Mouse (Mus musculus): ENCODE measurements around the gene Nav3. TPM values are rescaled to one million over a fixed set of nuclear protein-coding genes. Genes with fewer than 3 reads are reported as not detected.

The Nav3 gene
- total RNA-seq (2014; rRNA removed) (0.13 and 0.28 TPM in 2 replicates), polyA plus RNA-seq (2012; rRNA removed) (0.01 TPM in 1 of 2 replicates, not detected in the other)

DNA sequence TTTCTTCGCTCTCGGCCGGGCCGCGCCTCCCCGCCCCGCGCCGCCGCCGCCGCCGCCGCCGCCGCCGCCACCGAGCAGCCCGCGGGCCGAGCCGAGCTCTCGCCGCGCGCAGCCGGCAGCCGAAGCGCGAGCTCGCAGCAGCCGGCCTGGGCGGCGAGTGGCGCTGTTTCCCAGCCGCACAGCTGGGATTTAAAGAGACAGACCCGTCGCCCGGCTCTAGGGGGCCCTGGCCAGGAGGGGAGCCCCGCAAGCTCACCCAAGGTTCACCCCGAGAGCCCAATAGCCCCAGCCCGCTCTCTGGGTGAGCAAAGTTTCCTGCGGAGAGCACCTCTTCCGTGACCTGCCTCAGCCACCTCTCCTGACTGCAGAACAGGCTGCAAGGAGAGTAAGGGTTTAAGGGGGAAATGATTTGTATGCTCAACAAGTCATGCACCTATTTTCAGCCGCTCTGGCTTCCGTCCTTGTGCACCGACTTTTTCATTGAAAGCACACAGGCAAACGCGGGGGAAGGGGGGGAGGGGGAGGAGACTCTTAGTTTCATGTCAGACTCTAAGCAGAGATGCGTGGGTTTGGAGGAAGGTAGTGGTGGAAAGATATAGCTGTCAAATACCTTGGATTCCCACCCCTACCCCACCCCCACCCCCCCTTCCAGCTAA lies at the start of gene Nav3:
Gene Nav3 (minus strand): TSS at position 367 of the 656 bp plus-strand sequence.
- no peaks in the 10 kb centered on the region for H3K36me3 ChIP-seq (ENCODE audit: control insufficient read depth, insufficient read depth, low read length)
- 3% methylated on average over 43 of the region's 50 CpGs for WGBS
- no peaks in the 10 kb centered on the region for H3K79me2 ChIP-seq (ENCODE audit: control insufficient read depth, insufficient read depth, low read length)
- H3K4me3 ChIP-seq (ENCODE audit: insufficient read depth, low read depth, low read length), result peak within 1 kb of the TSS; percentile 52
- peak within 1 kb of the TSS; percentile 53 for H3K9ac ChIP-seq (ENCODE audit: low read depth, low read length)
- peaks cover 5% of the 10 kb centered on the region; the same call in 1 of the 2 replicates for H3K4me1 ChIP-seq (ENCODE audit: control insufficient read depth, insufficient read depth, low read length)
- peak; percentile 14 for DNase-seq (ENCODE audit: extremely low read depth, low read depth, low spot score)
- no peak within 1 kb of the TSS for H3K27ac ChIP-seq (replicated peaks; ENCODE audit: insufficient read depth, low read depth, low read length)
- peaks cover 8% of the 10 kb centered on the region for H3K27me3 ChIP-seq (ENCODE audit: control insufficient read depth, insufficient read depth, low read length)
- TF ChIP-seq POLR2A (IDR thresholded peaks at IDR 0.05; ENCODE audit: extremely low read depth, insufficient read depth, low read length) (no peak), CTCF (IDR thresholded peaks at IDR 0.05; ENCODE audit: low read depth, low read length) (peak; percentile 54)

DNA sequence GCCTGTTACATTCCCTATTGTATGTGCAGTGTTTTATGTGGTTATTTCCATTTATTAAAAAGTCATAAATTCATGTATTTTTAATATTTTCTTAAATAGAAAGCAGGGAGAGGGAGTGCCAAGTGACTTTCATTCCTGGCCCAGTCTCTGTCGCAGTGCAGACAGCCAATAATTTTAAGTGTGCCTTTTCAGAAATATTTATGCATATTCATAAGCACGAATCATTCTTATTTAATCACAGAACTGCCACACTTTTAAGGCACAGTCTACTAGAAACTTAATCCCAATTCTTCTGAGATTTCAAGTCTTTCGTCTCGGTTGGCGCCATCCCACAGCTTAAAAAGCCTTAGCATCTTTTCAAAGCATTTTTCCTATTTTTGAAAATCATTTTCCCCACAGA lies 29.3 kb upstream of the Nav3 start:
- Histone ChIP-seq H3K9ac (ENCODE audit: low read depth, low read length) (no peak overlapping the region), H3K4me1 (ENCODE audit: control insufficient read depth, insufficient read depth, low read length) (no peaks in the 10 kb centered on the region), H3K27me3 (ENCODE audit: control insufficient read depth, insufficient read depth, low read length) (no peaks in the 10 kb centered on the region), H3K79me2 (ENCODE audit: control insufficient read depth, insufficient read depth, low read length) (no peaks in the 10 kb centered on the region), H3K4me3 (ENCODE audit: insufficient read depth, low read depth, low read length) (no peak overlapping the region), H3K27ac (replicated peaks; ENCODE audit: insufficient read depth, low read depth, low read length) (no peak overlapping the region), H3K36me3 (ENCODE audit: control insufficient read depth, insufficient read depth, low read length) (no peaks in the 10 kb centered on the region)
- TF ChIP-seq CTCF (IDR thresholded peaks at IDR 0.05; ENCODE audit: low read depth, low read length) (no peak), POLR2A (IDR thresholded peaks at IDR 0.05; ENCODE audit: extremely low read depth, insufficient read depth, low read length) (no peak)
- whole genome bisulfite sequencing, result 88% methylated on average over 5 of the region's 5 CpGs
- no peak for DNase-seq (ENCODE audit: extremely low read depth, low read depth, low spot score)

DNA sequence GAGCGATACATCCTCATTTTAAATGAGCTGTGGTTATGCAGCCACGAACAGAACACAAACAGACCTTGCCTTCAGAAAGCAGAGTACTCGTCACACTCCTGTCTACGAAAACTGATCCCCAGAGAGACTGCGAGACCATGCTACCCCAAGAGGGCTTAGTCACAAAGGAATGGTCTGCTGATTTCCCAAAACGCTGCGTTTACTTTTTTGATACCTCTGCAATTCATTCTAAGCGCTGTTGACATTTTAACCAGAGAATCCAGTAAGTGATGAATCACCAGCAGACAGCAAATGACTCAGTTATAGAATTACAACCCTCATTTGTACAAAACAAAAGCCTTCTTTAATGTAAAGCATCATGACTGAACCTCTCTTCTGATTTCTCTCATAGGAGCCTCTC lies 28.8 kb upstream of the Nav3 start:
- WGBS, result 70% methylated on average over 8 of the region's 8 CpGs
- Histone ChIP-seq H3K4me3 (ENCODE audit: insufficient read depth, low read depth, low read length) (no peak overlapping the region), H3K9ac (ENCODE audit: low read depth, low read length) (no peak overlapping the region), H3K4me1 (ENCODE audit: control insufficient read depth, insufficient read depth, low read length) (no peaks in the 10 kb centered on the region), H3K27me3 (ENCODE audit: control insufficient read depth, insufficient read depth, low read length) (no peaks in the 10 kb centered on the region), H3K27ac (replicated peaks; ENCODE audit: insufficient read depth, low read depth, low read length) (no peak overlapping the region), H3K36me3 (ENCODE audit: control insufficient read depth, insufficient read depth, low read length) (no peaks in the 10 kb centered on the region), H3K79me2 (ENCODE audit: control insufficient read depth, insufficient read depth, low read length) (no peaks in the 10 kb centered on the region)
- no peak for TF ChIP-seq CTCF (IDR thresholded peaks at IDR 0.05; ENCODE audit: low read depth, low read length)
- no peak for TF ChIP-seq POLR2A (IDR thresholded peaks at IDR 0.05; ENCODE audit: extremely low read depth, insufficient read depth, low read length)
- DNase-seq (ENCODE audit: extremely low read depth, low read depth, low spot score), result no peak

GRCm38 (mm10) chr10:110479189-110479588 lies 23.2 kb upstream of the Nav3 start:
- no peak overlapping the region for H3K9ac ChIP-seq (ENCODE audit: low read depth, low read length)
- no peaks in the 10 kb centered on the region for H3K79me2 ChIP-seq (ENCODE audit: control insufficient read depth, insufficient read depth, low read length)
- 88% methylated on average over 3 of the region's 3 CpGs for WGBS
- no peak overlapping the region for H3K27ac ChIP-seq (replicated peaks; ENCODE audit: insufficient read depth, low read depth, low read length)
- TF ChIP-seq CTCF (IDR thresholded peaks at IDR 0.05; ENCODE audit: low read depth, low read length), result no peak
- TF ChIP-seq POLR2A (IDR thresholded peaks at IDR 0.05; ENCODE audit: extremely low read depth, insufficient read depth, low read length), result no peak
- no peaks in the 10 kb centered on the region for H3K36me3 ChIP-seq (ENCODE audit: control insufficient read depth, insufficient read depth, low read length)
- no peaks in the 10 kb centered on the region for H3K27me3 ChIP-seq (ENCODE audit: control insufficient read depth, insufficient read depth, low read length)
- DNase-seq (ENCODE audit: extremely low read depth, low read depth, low spot score), result no peak
- no peak overlapping the region for H3K4me3 ChIP-seq (ENCODE audit: insufficient read depth, low read depth, low read length)
- no peaks in the 10 kb centered on the region for H3K4me1 ChIP-seq (ENCODE audit: control insufficient read depth, insufficient read depth, low read length)

DNA sequence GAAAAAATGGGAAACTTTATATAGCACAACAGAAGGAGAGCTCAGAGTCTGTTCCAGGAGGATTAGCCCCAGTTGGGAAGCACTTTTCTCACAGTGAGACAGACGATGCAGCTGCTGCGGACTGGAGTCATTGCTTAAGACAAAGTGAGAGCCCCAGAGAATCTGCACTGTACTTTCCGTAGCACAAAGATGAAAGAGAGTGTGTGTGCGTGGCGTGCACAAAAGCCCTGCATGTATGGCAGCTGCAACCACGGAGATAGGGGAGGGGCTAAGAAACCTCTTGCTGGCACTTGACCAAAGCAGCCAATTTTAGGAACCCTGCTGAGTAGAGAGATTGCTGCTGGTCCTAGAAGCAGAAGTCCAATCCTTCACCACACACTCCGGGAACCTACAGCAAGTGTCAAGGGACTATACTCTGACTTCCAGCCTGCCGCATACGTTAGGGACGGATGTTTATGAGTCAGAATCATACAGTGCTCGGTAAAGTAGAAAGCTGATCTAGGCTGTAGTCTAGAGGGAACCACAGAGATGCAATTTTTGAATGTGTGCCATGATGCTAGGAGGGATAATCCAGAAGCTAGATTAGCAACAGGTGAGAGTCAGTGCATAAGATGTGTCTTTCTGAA lies 21.8 kb upstream of the Nav3 start:
- DNase-seq (ENCODE audit: extremely low read depth, low read depth, low spot score), result no peak
- Histone ChIP-seq H3K79me2 (ENCODE audit: control insufficient read depth, insufficient read depth, low read length) (no peaks in the 10 kb centered on the region), H3K4me1 (ENCODE audit: control insufficient read depth, insufficient read depth, low read length) (no peaks in the 10 kb centered on the region), H3K36me3 (ENCODE audit: control insufficient read depth, insufficient read depth, low read length) (no peaks in the 10 kb centered on the region), H3K27me3 (ENCODE audit: control insufficient read depth, insufficient read depth, low read length) (no peaks in the 10 kb centered on the region), H3K27ac (replicated peaks; ENCODE audit: insufficient read depth, low read depth, low read length) (no peak overlapping the region), H3K9ac (ENCODE audit: low read depth, low read length) (no peak overlapping the region), H3K4me3 (ENCODE audit: insufficient read depth, low read depth, low read length) (no peak overlapping the region)
- no peak for TF ChIP-seq POLR2A (IDR thresholded peaks at IDR 0.05; ENCODE audit: extremely low read depth, insufficient read depth, low read length)
- TF ChIP-seq CTCF (IDR thresholded peaks at IDR 0.05; ENCODE audit: low read depth, low read length), result no peak
- WGBS, result 84% methylated on average over 11 of the region's 11 CpGs

- TF ChIP-seq POLR2A (IDR thresholded peaks at IDR 0.05; ENCODE audit: extremely low read depth, insufficient read depth, low read length), result no peak
- no peak for TF ChIP-seq CTCF (IDR thresholded peaks at IDR 0.05; ENCODE audit: low read depth, low read length)
- H3K9ac ChIP-seq (ENCODE audit: low read depth, low read length), result no peak overlapping the region
- no peaks in the 10 kb centered on the region for H3K79me2 ChIP-seq (ENCODE audit: control insufficient read depth, insufficient read depth, low read length)
- H3K4me1 ChIP-seq (ENCODE audit: control insufficient read depth, insufficient read depth, low read length), result no peaks in the 10 kb centered on the region
- no peak overlapping the region for H3K4me3 ChIP-seq (ENCODE audit: insufficient read depth, low read depth, low read length)
- WGBS, result 82% methylated on average over 1 of the region's 1 CpGs
- DNase-seq (ENCODE audit: extremely low read depth, low read depth, low spot score), result no peak
- H3K27ac ChIP-seq (replicated peaks; ENCODE audit: insufficient read depth, low read depth, low read length), result no peak overlapping the region
- no peaks in the 10 kb centered on the region for H3K27me3 ChIP-seq (ENCODE audit: control insufficient read depth, insufficient read depth, low read length)
- no peaks in the 10 kb centered on the region for H3K36me3 ChIP-seq (ENCODE audit: control insufficient read depth, insufficient read depth, low read length)
Observed at GRCm38 (mm10) chr10:110474107-110474506, 18.1 kb upstream of the Nav3 start.

Measured in liver, adult 2 months (tissue).